Mouse (Mus musculus) liver, embryonic 14.5 days (tissue): ENCODE results near the gene Elf5. TPM values are rescaled to one million over a fixed set of nuclear protein-coding genes. Genes with fewer than 3 reads are reported as not detected.

Source experiments
- ATAC-seq: fragments of 200-750 bp; cut with Nextera tagmentation; 2 replicates; pipeline ENCODE4 v1.8.0; 2017; ENCODE audit warnings: moderate number of reproducible peaks, mild to moderate bottlenecking, moderate library complexity; ENCODE audit not compliant: insufficient read depth
- DNase-seq, 3 experiments: peaks; one replicate each; pipeline ENCODE4 v3.0.0-alpha.2; 2012 to 2013; ENCODE audit warnings: low read depth in 3 of 3, low spot score in 3 of 3
- H3K27ac ChIP-seq: fragments of 300-500 bp; sonication (generic); 2 replicates; pipeline ENCODE4 v1.5.1; 2014; ENCODE audit warnings: moderate library complexity, mild to moderate bottlenecking, control low read depth, inconsistent platforms
- H3K27me3 ChIP-seq: fragments of 300-500 bp; sonication (generic); 2 replicates; pipeline ENCODE4 v1.6.1; 2014; ENCODE audit warnings: mild to moderate bottlenecking, low read length, moderate library complexity; ENCODE audit not compliant: control insufficient read depth, insufficient read depth
- H3K36me3 ChIP-seq: fragments of 300-500 bp; sonication (generic); replicated peaks from 2 replicates; pipeline ENCODE4 v1.6.1; 2014; ENCODE audit warnings: low read depth; ENCODE audit not compliant: control insufficient read depth, insufficient read depth
- H3K4me1 ChIP-seq, 2 experiments: fragments of 200-500 bp in 1 of 2; fragments of 300-500 bp in 1 of 2; sonication (generic) in 1 of 2; replicated peaks; 2 replicates each; pipeline ENCODE4 v1.6.1; 2012 to 2014; ENCODE audit warnings: antibody characterized with exemption in 1 of 2, inconsistent platforms in 1 of 2, low read length in 1 of 2; ENCODE audit not compliant: control insufficient read depth in 2 of 2, insufficient read depth in 2 of 2
- H3K4me2 ChIP-seq: fragments of 300-500 bp; sonication (generic); 2 replicates; pipeline ENCODE4 v1.6.1; 2014; ENCODE audit warnings: low read depth, mild to moderate bottlenecking, control low read depth, moderate library complexity
- H3K4me3 ChIP-seq, 2 experiments: fragments of 200-500 bp in 1 of 2; fragments of 300-500 bp in 1 of 2; sonication (generic) in 1 of 2; 2 replicates each; pipeline ENCODE4 v1.5.1; 2012 to 2014; ENCODE audit warnings: low read depth in 2 of 2, low read length in 2 of 2, mild to moderate bottlenecking in 2 of 2, control low read depth in 1 of 2, inconsistent platforms in 1 of 2, moderate library complexity in 1 of 2; ENCODE audit not compliant: insufficient read depth in 1 of 2
- H3K9ac ChIP-seq: fragments of 300-500 bp; sonication (generic); replicated peaks from 2 replicates; pipeline ENCODE4 v1.6.1; 2014; ENCODE audit warnings: mild to moderate bottlenecking, control low read depth, moderate library complexity
- H3K9me3 ChIP-seq: fragments of 300-500 bp; sonication (generic); 2 replicates; pipeline ENCODE4 v1.6.1; 2016; ENCODE audit warnings: low read length, mixed read lengths; ENCODE audit not compliant: control insufficient read depth
- CTCF ChIP-seq: IDR thresholded peaks from 2 replicates; pipeline ENCODE4 v1.5.1; 2016; ENCODE audit warnings: antibody characterized with exemption, low read depth, control low read depth
- EP300 ChIP-seq: IDR thresholded peaks from 2 replicates; pipeline ENCODE4 v1.6.1; 2016; ENCODE audit warnings: antibody characterized with exemption, low read depth
- WGBS: fragments of 180-500 bp; shearing (Covaris S2); extraction: QIAGEN DNeasy Blood & Tissue Kit; methylation state at CpG from one replicate; pipeline ENCODE4 v1.1.7; 2014; ENCODE audit not compliant: insufficient replicate concordance; 5-methylcytosine and 5-hydroxymethylcytosine counted together
- polyA plus RNA-seq, 2 experiments: library from polyadenylated mRNA; depleted of rRNA in 1 of 2; stranded (reverse) in 1 of 2; unstranded in 1 of 2; fragments of >200 nt; fragmentation: Nextera tagmentation in 1 of 2; extraction: Ambion mirVana in 1 of 2; gene quantifications; 2 replicates each; pipeline versions ENCODE4 v1.2.1 to v1.2.3; 2012 to 2014

Elf5 gene
- polyA plus RNA-seq, 2 experiments, result 0.03 TPM; not detected in 1

DNA sequence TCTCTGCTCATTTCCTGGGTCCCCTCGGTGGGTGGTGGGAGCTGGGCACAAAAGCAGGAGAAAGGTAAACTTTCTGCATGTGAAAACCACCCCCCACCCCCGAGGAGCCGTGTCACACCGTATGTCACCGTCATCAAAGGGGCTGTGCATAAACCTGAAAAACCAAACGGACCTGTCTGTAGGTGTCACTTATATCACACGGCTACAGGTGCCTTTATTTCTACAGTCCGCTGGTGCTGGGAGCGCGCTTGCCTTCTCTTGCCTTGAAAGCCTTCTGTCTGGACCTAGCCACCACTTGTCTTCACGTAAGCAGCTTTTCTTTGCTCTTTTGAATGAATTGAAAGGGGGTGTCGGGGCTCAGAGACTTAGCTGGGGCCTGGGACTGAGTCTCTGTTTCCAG is 12.4 kb downstream of the Elf5 start:
- H3K36me3 ChIP-seq, result no peaks in the 10 kb centered on the region
- H3K27ac ChIP-seq, result no peak overlapping the region
- DNase-seq (no peak), ATAC-seq (no peak)
- no peak overlapping the region for H3K4me2 ChIP-seq
- H3K27me3 ChIP-seq, result no peaks in the 10 kb centered on the region
- H3K9ac ChIP-seq, result no peak overlapping the region
- 65% methylated on average over 12 of the region's 12 CpGs for WGBS
- TF ChIP-seq CTCF, result no peak
- TF ChIP-seq EP300, result no peak
- H3K9me3 ChIP-seq, result no peaks in the 10 kb centered on the region
- H3K4me3 ChIP-seq, result no peak overlapping the region
- H3K4me1 ChIP-seq, result no peaks in the 10 kb centered on the region

DNA sequence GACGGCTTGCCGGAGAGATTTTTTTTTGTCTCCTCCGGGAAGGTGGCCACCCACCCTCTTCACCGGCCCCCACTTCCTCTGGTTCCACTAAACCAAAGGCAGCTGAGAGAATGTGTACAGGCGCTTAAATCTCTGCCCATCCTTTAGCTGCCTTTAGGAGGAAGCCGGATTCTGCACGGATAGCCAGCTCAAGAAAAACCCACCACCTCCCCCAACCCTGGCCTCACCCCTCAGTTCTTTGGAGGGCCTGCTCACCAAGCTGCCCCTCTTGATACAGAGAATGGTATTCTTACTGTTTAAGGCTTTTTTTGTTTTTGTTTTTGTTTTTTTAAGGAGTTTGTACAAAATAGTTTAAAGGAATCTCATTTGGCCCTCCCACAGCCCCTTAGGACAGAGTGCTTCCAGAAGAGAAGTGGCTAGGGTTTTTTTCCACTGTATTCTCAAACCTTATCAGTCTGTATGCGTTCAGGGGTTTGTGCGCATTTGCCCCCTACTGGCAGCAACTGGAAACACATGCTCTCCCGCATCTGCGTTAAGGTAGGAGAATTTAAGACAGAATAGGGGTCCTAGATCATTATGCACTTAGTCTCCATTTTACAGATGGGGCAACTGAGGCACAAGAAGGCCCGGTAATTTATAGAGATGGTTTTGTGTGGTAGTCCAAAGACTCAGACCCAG is 13.0 kb downstream of the Elf5 start:
- ATAC-seq, result no peak
- TF ChIP-seq CTCF (peak; percentile 85), EP300 (no peak)
- Histone ChIP-seq H3K4me1 (no peaks in the 10 kb centered on the region), H3K4me3 (no peak overlapping the region), H3K9me3 (no peaks in the 10 kb centered on the region), H3K27ac (no peak overlapping the region), H3K36me3 (no peaks in the 10 kb centered on the region), H3K4me2 (no peak overlapping the region), H3K9ac (no peak overlapping the region), H3K27me3 (no peaks in the 10 kb centered on the region)
- DNase-seq, result peak; percentile 12 to 17 (median 16)
- WGBS, result 19% methylated on average over 12 of the region's 12 CpGs

DNA sequence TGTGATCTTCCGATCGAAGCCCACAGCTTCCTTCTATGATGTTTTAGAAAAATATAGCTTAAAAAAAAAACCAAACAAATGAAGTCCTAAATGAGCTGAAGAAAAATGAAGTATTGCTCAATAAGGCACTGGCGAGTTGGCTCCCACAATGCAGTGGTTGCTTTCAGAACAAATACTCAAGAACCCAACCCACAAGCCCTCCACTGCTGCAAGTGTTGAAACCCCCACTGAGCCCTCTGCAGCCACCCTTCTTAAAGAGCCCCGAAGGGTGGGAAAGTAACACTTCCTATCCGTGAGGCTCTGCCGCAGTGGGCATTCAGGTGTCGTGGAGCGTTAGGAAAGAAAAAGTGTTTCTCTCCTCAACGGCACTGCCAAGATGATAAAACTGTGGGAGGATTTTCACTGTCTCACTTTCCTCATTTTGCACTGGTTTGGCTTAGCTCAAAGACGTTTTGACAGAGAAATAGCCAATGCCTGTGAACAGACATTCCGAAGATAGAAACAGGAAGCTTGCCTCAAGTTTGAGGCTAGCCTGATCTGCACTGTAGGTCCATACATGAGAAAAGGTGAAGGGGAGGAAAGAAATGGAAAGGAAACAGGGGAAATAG is 14.1 kb downstream of the Elf5 start:
- Histone ChIP-seq H3K4me3 (no peak overlapping the region), H3K36me3 (no peaks in the 10 kb centered on the region), H3K4me1 (no peaks in the 10 kb centered on the region), H3K27me3 (no peaks in the 10 kb centered on the region), H3K9ac (no peak overlapping the region), H3K4me2 (no peak overlapping the region), H3K27ac (no peak overlapping the region), H3K9me3 (no peaks in the 10 kb centered on the region)
- 50% methylated on average over 11 of the region's 11 CpGs for WGBS
- DNase-seq (no peak), ATAC-seq (no peak)
- TF ChIP-seq CTCF, result no peak
- TF ChIP-seq EP300, result no peak

DNA sequence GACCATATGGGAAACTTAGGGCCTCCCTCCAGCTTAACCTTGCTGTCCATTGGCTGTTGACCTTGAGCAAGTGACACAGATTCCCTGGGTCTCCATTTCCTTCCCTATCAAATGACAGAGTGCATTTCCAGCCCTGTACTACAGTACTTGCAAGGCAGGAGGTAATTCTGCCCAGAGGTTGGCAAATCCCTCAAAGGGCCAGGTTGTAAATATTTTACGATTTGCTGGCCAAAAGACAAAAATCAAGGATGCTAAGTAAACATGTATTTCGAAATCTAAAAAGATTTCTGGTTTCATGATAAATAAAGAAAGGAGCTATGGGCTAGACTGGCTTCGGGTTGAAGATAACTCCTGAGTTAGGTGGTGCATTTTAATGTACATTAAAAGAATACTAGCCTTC is 16.9 kb downstream of the Elf5 start:
- DNase-seq, result no peak

DNA sequence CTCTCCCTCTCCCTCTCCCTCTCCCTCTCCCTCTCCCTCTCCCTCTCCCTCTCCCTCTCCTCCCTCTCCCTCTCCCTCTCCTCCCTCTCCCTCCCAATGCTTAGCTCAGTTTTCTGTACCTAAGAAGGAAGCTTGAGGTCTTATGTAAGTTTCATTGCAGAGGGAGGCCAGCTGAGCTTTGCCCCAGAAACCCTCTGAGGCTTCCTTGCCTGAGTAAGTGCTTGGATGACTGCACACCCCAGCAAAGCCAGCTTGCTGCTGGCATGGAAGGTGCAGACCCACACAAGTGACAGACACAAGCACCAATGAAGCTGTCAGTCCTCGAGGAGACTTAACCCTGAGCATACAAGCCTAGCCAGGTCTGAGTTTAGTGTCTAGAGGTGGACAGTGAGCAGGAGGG is 19.2 kb downstream of the Elf5 start:
- no peaks in the 10 kb centered on the region for H3K27me3 ChIP-seq
- DNase-seq (no peak), ATAC-seq (no peak)
- H3K9me3 ChIP-seq, result no peaks in the 10 kb centered on the region
- no peaks in the 10 kb centered on the region for H3K36me3 ChIP-seq
- no peak overlapping the region for H3K27ac ChIP-seq
- no peaks in the 10 kb centered on the region for H3K4me1 ChIP-seq
- TF ChIP-seq CTCF, result no peak
- 13% methylated on average over 1 of the region's 1 CpGs for WGBS
- H3K4me3 ChIP-seq, result no peak overlapping the region
- H3K4me2 ChIP-seq, result no peak overlapping the region
- H3K9ac ChIP-seq, result no peak overlapping the region

More for the DNA sequence above, 16.9 kb downstream of the Elf5 start:
- Histone ChIP-seq H3K36me3 (no peaks in the 10 kb centered on the region), H3K4me2 (no peak overlapping the region), H3K9me3 (no peaks in the 10 kb centered on the region), H3K4me1 (no peaks in the 10 kb centered on the region), H3K9ac (no peak overlapping the region), H3K27ac (no peak overlapping the region), H3K4me3 (no peak overlapping the region), H3K27me3 (no peaks in the 10 kb centered on the region)
- WGBS, result 58% methylated on average over 3 of the region's 3 CpGs
- ATAC-seq, result no peak
- TF ChIP-seq CTCF, result no peak
- no peak for TF ChIP-seq EP300
